Mouse (Mus musculus): ENCODE results near the gene Nsun5. TPM values are rescaled to one million over a fixed set of nuclear protein-coding genes. Genes with fewer than 3 reads are reported as not detected.

Nsun5 gene
- polyA plus RNA-seq, 1 experiment from 2014 or later: 33.9 TPM

DNA sequence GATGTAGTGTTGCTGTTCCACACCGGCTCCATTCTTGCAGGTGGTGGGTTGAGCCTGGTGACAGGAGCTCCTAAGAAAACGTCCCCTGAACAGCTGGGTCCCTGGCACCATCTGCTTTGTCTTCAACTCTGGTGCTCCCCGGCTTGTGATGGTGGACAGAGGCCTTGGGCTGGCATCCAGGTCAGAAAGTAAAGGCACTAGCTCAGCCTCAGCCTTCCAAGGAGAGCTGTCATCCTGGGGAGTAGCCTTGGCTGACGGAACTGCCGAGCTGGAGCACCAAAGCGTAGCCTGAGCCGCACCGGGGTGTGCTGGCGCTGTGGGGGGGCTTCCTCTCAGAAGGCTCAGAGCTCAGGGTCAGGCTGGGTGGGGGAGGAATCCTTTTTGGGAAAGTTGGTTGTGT is 40.5 kb downstream of the Nsun5 start:
- Histone ChIP-seq H3K4me1 (replicated peaks) (no peaks in the 10 kb centered on the region), H3K9ac (replicated peaks) (no peak overlapping the region), H3K4me2 (replicated peaks) (no peak overlapping the region), H3K27ac (no peak overlapping the region), H3K36me3 (peaks cover 65% of the 10 kb centered on the region), H3K27me3 (no peaks in the 10 kb centered on the region), H3K4me3 (replicated peaks) (no peak overlapping the region), H3K9me3 (no peaks in the 10 kb centered on the region)
- ATAC-seq: no peak
- 95% methylated on average over 9 of the region's 9 CpGs for WGBS

Small RNA genes lying within 50 kb of the gene (microRNA-seq; reads per million reads assigned to microRNA genes)
- not detected for gene Mir7033

Other genes starting within 250 kb of the Nsun5 start
- gene Tbl2, start 220.3 kb upstream of the Nsun5 start, polyA plus RNA-seq (2015; fragmentation: Nextera tagmentation; extraction: Ambion mirVana): 13.7 and 14.3 TPM in 2 replicates
- 49.6 and 51.2 TPM in 2 replicates for gene Bcl7b, start 201.7 kb upstream of the Nsun5 start, polyA plus RNA-seq (2015; fragmentation: Nextera tagmentation; extraction: Ambion mirVana)
- gene Baz1b, start 182.7 kb upstream of the Nsun5 start, polyA plus RNA-seq (2015; fragmentation: Nextera tagmentation; extraction: Ambion mirVana): 40.0 and 44.3 TPM in 2 replicates
- 11.3 and 12.2 TPM in 2 replicates for gene Fzd9, start 118.7 kb upstream of the Nsun5 start, polyA plus RNA-seq (2015; fragmentation: Nextera tagmentation; extraction: Ambion mirVana)
- gene Fkbp6, start 19.9 kb upstream of the Nsun5 start, polyA plus RNA-seq (2015; fragmentation: Nextera tagmentation; extraction: Ambion mirVana): 0.28 TPM in 1 of 2 replicates, not detected in the other
- gene Trim50, start 16.7 kb upstream of the Nsun5 start, polyA plus RNA-seq (2015; fragmentation: Nextera tagmentation; extraction: Ambion mirVana): 0.11 TPM in 1 of 2 replicates, not detected in the other
- gene Pom121, start 24.6 kb downstream of the Nsun5 start, polyA plus RNA-seq (2015; fragmentation: Nextera tagmentation; extraction: Ambion mirVana): 13.8 and 15.2 TPM in 2 replicates
- gene Hip1, start 175.2 kb downstream of the Nsun5 start, polyA plus RNA-seq (2015; fragmentation: Nextera tagmentation; extraction: Ambion mirVana): 38.9 and 40.9 TPM in 2 replicates
- gene Ccl26, start 193.6 kb downstream of the Nsun5 start, polyA plus RNA-seq (2015; fragmentation: Nextera tagmentation; extraction: Ambion mirVana): not detected in 2 replicates
- gene Ccl24, start 203.1 kb downstream of the Nsun5 start, polyA plus RNA-seq (2015; fragmentation: Nextera tagmentation; extraction: Ambion mirVana): 2.0 and 3.7 TPM in 2 replicates

Measured in midbrain, embryonic 13.5 days (tissue).